Mouse (Mus musculus) intestine, embryonic 14.5 days (tissue): ENCODE results near the gene Dennd4a. TPM values are rescaled to one million over a fixed set of nuclear protein-coding genes. Genes with fewer than 3 reads are reported as not detected.

ENCODE experiments used
- ATAC-seq: fragments of 200-750 bp; cut with Nextera tagmentation; replicated peaks from 2 replicates; pipeline ENCODE4 v1.8.0; 2017; ENCODE audit warnings: low read depth, moderate number of reproducible peaks, moderate TSS enrichment, moderate library complexity; ENCODE audit not compliant: low FRiP score, low TSS enrichment
- DNase-seq: peaks from one replicate; pipeline ENCODE4 v3.0.0-alpha.2; 2018; ENCODE audit warnings: low spot score
- H3K27ac ChIP-seq: fragments of 300-500 bp; sonication (generic); 2 replicates; pipeline ENCODE4 v1.5.1; 2014; ENCODE audit warnings: low read depth, mild to moderate bottlenecking, control low read depth
- H3K27me3 ChIP-seq: fragments of 300-500 bp; sonication (generic); replicated peaks from 2 replicates; pipeline ENCODE4 v1.6.1; 2014; ENCODE audit warnings: low read length, control low read depth; ENCODE audit not compliant: control insufficient read depth, insufficient read depth
- H3K36me3 ChIP-seq: fragments of 300-500 bp; sonication (generic); 2 replicates; pipeline ENCODE4 v1.6.1; 2014; ENCODE audit warnings: low read length, control low read depth; ENCODE audit not compliant: control insufficient read depth, insufficient read depth
- H3K4me1 ChIP-seq: fragments of 300-500 bp; sonication (generic); replicated peaks from 2 replicates; pipeline ENCODE4 v1.6.1; 2014; ENCODE audit warnings: low read length, control low read depth, mixed read lengths; ENCODE audit not compliant: control insufficient read depth, insufficient read depth
- H3K4me2 ChIP-seq: fragments of 300-500 bp; sonication (generic); 2 replicates; pipeline ENCODE4 v1.6.1; 2014; ENCODE audit warnings: low read length
- H3K4me3 ChIP-seq: fragments of 300-500 bp; sonication (generic); 2 replicates; pipeline ENCODE4 v1.5.1; 2014; ENCODE audit warnings: low read depth, low read length, control low read depth, mixed read lengths
- H3K9ac ChIP-seq: fragments of 300-500 bp; sonication (generic); 2 replicates; pipeline ENCODE4 v1.6.1; 2014; ENCODE audit warnings: mild to moderate bottlenecking, low read length
- H3K9me3 ChIP-seq: fragments of 300-500 bp; sonication (generic); 2 replicates; pipeline ENCODE4 v1.6.1; 2016; ENCODE audit warnings: low read length, control low read depth; ENCODE audit not compliant: control insufficient read depth
- WGBS: fragments of 180-500 bp; shearing (Covaris S2); extraction: QIAGEN DNeasy Blood & Tissue Kit; methylation state at CpG from one replicate; pipeline ENCODE4 v1.1.7; 2014; 5-methylcytosine and 5-hydroxymethylcytosine counted together
- polyA plus RNA-seq: library from polyadenylated mRNA; unstranded; fragments of >200 nt; fragmentation: Nextera tagmentation; extraction: Ambion mirVana; gene quantifications from 2 replicates; pipeline ENCODE4 v1.2.1, GENCODE M21; 2014

Gene Dennd4a
- 6.4 and 7.8 TPM in 2 replicates for polyA plus RNA-seq

DNA sequence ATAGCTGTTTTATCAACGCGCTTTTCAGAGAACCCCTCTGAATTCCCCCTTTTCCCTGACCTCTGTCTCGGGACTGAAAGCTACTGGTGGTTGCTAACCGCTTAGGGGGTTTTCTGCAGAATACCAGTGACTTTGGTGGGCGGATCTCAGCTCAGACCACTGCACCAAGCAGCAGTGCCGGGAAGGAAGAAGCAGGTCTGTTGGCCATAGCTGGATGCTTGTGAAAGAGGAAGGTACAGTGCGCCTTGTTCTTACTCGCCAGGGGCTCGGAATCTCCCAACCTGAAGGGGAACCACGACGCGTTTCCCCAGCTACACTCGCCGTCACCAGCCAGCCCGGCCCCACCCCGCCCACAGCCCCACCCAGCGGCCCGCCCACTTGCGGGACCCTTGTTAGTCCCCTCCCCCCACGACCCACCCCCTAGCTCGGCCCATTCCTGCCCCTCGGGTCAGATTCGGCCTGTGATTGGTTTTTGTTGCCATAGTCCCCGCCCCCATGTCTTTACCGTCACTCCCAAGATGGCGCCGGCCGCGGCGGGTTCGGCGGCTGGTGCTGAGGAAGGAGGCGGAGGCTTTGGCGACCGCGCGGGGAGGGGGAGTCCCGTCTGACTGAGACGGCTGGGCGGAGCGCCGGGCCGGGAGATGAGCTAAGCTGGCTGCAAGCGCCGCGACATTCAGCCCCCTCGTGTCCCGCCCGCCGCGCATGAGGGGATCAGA is at the start of gene Dennd4a:
TSS of gene Dennd4a (plus strand) at position 519 of the 716 bp plus-strand sequence.
- WGBS, result under 1% methylated on average over 48 of the region's 51 CpGs
- no peaks in the 10 kb centered on the region for H3K36me3 ChIP-seq
- ATAC-seq, result peak; percentile 98

DNA sequence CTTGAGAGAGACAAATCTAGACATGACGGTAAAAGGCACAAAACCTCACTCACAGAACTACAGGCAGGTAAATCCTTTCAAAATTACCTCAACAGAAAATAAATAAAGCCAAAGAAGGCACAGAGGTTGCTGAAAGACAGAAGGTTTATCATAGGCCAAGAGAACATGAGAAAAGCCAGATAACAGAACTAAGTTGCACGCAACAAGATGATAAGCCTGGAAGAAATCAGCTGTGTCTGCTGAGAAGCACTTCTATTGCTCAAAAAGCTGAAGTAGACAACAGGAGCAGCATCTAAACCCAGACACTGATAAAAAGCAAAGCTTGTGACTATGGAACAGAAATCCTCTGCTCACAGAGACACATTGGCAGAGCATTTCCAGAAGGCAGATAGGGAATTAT is 46.3 kb upstream of the Dennd4a start:
- H3K27ac ChIP-seq, result no peak overlapping the region
- H3K4me2 ChIP-seq, result no peak overlapping the region
- no peak for ATAC-seq
- 62% methylated on average over 2 of the region's 2 CpGs for WGBS
- H3K9ac ChIP-seq, result no peak overlapping the region
- DNase-seq, result no peak
- H3K36me3 ChIP-seq, result no peaks in the 10 kb centered on the region
- no peaks in the 10 kb centered on the region for H3K27me3 ChIP-seq
- H3K4me3 ChIP-seq, result no peak overlapping the region
- no peaks in the 10 kb centered on the region for H3K4me1 ChIP-seq
- H3K9me3 ChIP-seq, result no peaks in the 10 kb centered on the region

More for the DNA sequence above, at the start of gene Dennd4a:
- no peaks in the 10 kb centered on the region for H3K9me3 ChIP-seq
- H3K4me1 ChIP-seq, result peaks cover 7% of the 10 kb centered on the region
- peak within 1 kb of the TSS; percentile 80 for H3K4me3 ChIP-seq
- peak within 1 kb of the TSS; percentile 74 for H3K4me2 ChIP-seq
- H3K9ac ChIP-seq, result peak within 1 kb of the TSS; percentile 60
- DNase-seq, result peak; percentile 94
- no peaks in the 10 kb centered on the region for H3K27me3 ChIP-seq
- peak within 1 kb of the TSS; percentile 87 for H3K27ac ChIP-seq

DNA sequence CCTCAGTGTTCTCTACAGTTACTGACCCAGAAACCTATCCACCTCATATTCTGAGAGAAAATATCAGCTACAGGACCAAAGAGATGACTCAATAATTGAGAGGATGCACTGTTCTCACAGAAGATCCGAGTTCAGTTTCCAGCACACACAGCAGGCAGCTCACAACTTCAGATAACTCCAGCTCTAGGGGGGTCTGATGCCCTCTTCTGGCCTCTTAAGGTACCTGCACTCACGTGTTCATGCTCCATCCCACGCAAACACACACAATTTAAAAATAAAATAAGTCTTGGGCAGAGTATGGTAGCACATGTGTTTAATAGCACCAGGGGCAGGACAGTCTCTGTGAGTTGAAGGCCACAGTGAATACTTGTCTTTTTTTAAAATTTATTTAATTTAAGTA is 45.0 kb upstream of the Dennd4a start:
- ATAC-seq, result no peak
- no peaks in the 10 kb centered on the region for H3K27me3 ChIP-seq
- WGBS, result 88% methylated on average over 3 of the region's 3 CpGs
- H3K36me3 ChIP-seq, result no peaks in the 10 kb centered on the region
- no peaks in the 10 kb centered on the region for H3K9me3 ChIP-seq
- no peak for DNase-seq
- no peak overlapping the region for H3K27ac ChIP-seq
- H3K4me2 ChIP-seq, result no peak overlapping the region
- no peak overlapping the region for H3K4me3 ChIP-seq
- H3K9ac ChIP-seq, result no peak overlapping the region
- no peaks in the 10 kb centered on the region for H3K4me1 ChIP-seq

DNA sequence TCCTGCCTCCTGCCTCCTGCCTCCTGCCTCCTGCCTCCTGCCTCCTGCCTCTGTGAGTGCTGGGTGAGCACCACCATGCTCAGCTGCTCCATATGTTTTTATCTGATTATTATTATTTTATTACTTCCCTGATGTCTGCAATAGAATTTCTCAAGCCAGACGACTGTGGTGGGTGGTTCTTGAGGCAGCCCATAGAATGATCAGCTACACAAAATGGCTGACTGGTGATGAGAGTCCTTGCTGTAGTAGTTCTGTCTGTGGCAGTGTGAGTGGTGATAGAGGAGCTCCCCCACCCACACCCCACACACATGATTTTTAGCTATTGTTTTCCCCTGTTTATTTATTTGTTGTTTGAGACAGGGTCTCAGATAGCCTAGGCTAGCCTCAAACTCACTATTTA is 43.3 kb upstream of the Dennd4a start:
- no peak for ATAC-seq

DNA sequence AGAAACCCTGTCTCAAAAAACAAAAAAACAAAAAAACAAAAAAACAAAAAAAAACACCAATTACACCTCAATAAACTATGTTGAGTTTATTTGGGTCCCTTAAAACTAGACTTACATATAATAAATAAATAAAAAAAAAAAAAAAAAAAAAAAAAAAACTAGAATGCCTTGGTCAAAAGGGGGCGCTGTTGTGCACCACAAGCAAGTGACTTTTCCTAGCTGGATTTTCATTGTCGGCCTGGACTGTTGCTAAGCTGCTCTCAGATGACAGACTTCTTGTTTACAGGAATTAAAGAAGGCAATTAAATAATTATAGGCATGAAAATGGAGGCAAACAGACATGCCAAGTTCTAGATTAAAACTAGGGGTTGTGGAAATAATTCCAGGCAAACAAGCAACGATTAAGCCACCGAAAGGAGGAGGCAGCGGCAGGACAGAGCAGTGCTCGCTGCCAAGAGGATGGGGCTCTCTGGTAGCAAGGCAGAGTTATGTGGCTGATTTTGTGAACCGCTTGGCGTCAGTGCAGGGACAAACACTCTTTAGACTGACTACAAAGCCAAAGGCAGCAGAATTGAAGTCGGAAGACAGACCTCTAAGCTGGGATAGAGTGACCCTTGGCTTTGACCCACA is 42.0 kb upstream of the Dennd4a start:
- Histone ChIP-seq H3K4me1 (no peaks in the 10 kb centered on the region), H3K27me3 (no peaks in the 10 kb centered on the region), H3K9me3 (no peaks in the 10 kb centered on the region), H3K4me2 (no peak overlapping the region), H3K9ac (no peak overlapping the region), H3K4me3 (no peak overlapping the region), H3K36me3 (no peaks in the 10 kb centered on the region), H3K27ac (no peak overlapping the region)
- DNase-seq (peak; percentile 63), ATAC-seq (no peak)
- WGBS, result 50% methylated on average over 9 of the region's 9 CpGs

More for the DNA sequence above, 43.3 kb upstream of the Dennd4a start:
- Histone ChIP-seq H3K9ac (no peak overlapping the region), H3K36me3 (no peaks in the 10 kb centered on the region), H3K9me3 (no peaks in the 10 kb centered on the region), H3K4me1 (no peaks in the 10 kb centered on the region), H3K4me2 (no peak overlapping the region), H3K4me3 (no peak overlapping the region), H3K27me3 (no peaks in the 10 kb centered on the region), H3K27ac (no peak overlapping the region)
- 26% methylated on average over 1 of the region's 1 CpGs for WGBS
- no peak for DNase-seq

DNA sequence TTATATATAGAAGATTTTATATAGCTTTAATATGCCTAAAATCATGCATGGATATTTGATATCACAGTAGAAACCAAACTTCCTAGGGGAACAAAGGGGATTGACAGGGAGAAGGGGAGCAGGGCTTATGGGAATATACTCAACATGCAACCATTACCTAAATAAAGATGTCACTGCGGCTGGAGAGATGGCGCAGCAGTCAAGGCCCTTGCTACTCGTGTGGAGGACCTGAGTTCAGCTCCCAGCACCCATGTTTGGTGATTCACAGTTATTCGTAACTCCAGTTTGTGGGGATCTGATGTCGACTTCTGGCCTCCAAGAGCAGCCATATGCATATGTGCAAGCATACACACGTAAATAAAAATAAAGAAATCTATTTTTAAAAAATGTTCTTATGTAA is 41.2 kb upstream of the Dennd4a start:
- Histone ChIP-seq H3K9ac (no peak overlapping the region), H3K4me2 (no peak overlapping the region), H3K4me3 (no peak overlapping the region), H3K4me1 (no peaks in the 10 kb centered on the region; the same call in 1 of the 2 replicates), H3K27ac (no peak overlapping the region), H3K27me3 (no peaks in the 10 kb centered on the region), H3K36me3 (no peaks in the 10 kb centered on the region), H3K9me3 (no peaks in the 10 kb centered on the region)
- no peak for DNase-seq
- 91% methylated on average over 6 of the region's 6 CpGs for WGBS
- ATAC-seq, result no peak

DNA sequence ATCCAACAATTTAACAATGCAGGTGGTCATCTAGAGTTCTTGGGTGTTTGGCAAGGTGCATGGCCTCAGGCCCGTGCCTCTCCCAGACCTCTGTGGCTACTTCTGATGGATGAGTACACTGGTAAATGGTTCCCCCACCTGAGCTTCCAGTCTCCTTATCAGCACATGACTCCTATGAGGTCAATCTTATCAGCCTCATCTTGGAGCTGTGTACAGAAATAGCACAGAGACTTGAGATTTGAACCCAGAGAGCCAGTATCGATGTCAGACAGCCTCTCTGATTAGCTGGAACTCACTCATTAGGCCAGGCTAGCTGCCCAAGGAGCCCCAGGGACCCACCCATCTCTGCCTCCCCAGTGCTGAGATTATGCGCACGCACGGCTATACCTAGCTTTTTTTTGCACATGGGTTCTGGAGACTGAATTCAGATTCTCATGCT is 40.7 kb upstream of the Dennd4a start:
- no peak overlapping the region for H3K9ac ChIP-seq
- H3K9me3 ChIP-seq, result no peaks in the 10 kb centered on the region
- H3K27me3 ChIP-seq, result no peaks in the 10 kb centered on the region
- no peak overlapping the region for H3K4me2 ChIP-seq
- WGBS, result 90% methylated on average over 5 of the region's 5 CpGs
- no peak for ATAC-seq
- H3K27ac ChIP-seq, result no peak overlapping the region
- no peaks in the 10 kb centered on the region for H3K36me3 ChIP-seq
- DNase-seq, result no peak
- H3K4me3 ChIP-seq, result no peak overlapping the region
- no peaks in the 10 kb centered on the region; the same call in 1 of the 2 replicates for H3K4me1 ChIP-seq

DNA sequence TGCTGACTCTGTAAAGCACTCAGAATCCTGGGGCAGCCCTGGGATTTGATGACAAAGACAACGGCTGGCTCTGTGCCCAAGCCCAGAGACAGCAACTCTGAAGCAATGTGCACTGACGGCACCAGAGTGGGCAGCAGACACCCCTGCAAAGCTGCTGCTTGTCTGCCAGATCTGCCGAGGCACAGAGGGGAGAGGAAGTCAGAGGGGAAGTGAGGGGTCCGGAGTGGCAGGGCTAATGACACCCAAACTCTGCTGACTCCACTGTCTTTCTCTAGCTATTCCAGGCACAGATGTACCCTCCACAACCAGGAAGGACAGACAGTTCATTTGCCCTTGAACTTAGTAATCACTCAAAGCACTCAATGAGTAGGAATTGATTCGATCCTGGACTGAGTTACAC is 39.9 kb upstream of the Dennd4a start:
- ATAC-seq (no peak), DNase-seq (no peak)
- WGBS, result 54% methylated on average over 5 of the region's 5 CpGs
- Histone ChIP-seq H3K27me3 (no peaks in the 10 kb centered on the region), H3K4me3 (no peak overlapping the region), H3K27ac (no peak overlapping the region), H3K9me3 (no peaks in the 10 kb centered on the region), H3K4me1 (no peaks in the 10 kb centered on the region; the same call in 1 of the 2 replicates), H3K4me2 (no peak overlapping the region), H3K9ac (no peak overlapping the region), H3K36me3 (no peaks in the 10 kb centered on the region)
